Mouse (Mus musculus): ENCODE results near the gene Hoxa9.

GRCm38 (mm10) chr6:52249415-52249738, 18.5 kb upstream of the Hoxa9 start:
- TF ChIP-seq CTCF (conservative IDR thresholded peaks at IDR 0.05; ENCODE audit: low read length) (no peak), NANOG (IDR thresholded peaks at IDR 0.05; ENCODE audit: borderline replicate concordance, low read length) (no peak)
